Mouse (Mus musculus) layer of hippocampus, postnatal 36 days (tissue): ENCODE results near the gene Krtap5-4. TPM values are rescaled to one million over a fixed set of nuclear protein-coding genes. Genes with fewer than 3 reads are reported as not detected.
"Not testable (repeated sequence)": the region's sequence is repeated elsewhere in the genome, so short reads cannot be mapped to it uniquely, and the experiment has no call there.

Experiments
- DNase-seq, 2 experiments: peaks; one replicate each; pipeline ENCODE4 v3.0.0; 2022
- total RNA-seq, 2 experiments: library from RNA; stranded (reverse); gene quantifications; 2 replicates each; pipeline ENCODE4 v1.2.3; 2021

Krtap5-4 gene
- total RNA-seq, 2 experiments from 2014 or later: not detected

- no peak for DNase-seq
These were observed 19.3 kb downstream of the Krtap5-4 start for GRCm38 (mm10) chr7:142322641-142323040.

DNA sequence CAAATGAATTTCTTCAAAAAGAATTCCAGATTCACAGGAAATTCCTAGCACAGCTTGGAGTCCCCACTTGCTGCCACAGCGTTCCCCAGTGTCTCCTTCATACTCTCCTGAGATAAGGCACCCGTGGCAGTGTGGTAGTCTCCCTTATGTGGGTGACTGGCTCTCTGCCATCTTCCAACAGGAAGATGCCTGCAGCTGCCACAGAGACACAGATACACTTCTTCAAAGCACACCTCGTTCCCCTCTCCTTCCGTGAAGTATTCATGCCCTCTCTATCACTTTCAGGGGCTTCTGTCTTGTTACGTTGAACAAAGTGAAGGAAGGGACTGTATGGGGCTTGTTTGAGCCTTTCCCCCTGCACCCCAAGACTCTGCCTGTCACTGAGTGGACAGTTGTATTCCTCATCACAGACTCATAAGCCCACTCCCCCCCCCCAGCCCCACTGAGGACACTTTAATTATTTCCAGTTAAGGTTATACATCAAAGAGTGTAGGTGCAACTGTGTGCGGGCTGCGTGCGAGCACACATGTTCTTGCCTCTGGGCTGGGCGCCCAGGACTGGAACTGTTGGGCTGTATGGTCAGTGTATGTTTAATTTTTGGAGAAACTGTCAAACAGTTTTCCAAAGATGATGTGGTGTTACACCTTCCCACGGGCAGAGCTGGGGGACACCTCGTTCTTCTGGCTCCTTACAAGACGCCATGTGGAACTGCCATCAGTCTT is 20.2 kb downstream of the Krtap5-4 start:
- DNase-seq: no peak

GRCm38 (mm10) chr7:142326714-142327445 is 23.5 kb downstream of the Krtap5-4 start:
- DNase-seq: no peak

GRCm38 (mm10) chr7:142328507-142328906 is 25.2 kb downstream of the Krtap5-4 start:
- DNase-seq: no peak

DNA sequence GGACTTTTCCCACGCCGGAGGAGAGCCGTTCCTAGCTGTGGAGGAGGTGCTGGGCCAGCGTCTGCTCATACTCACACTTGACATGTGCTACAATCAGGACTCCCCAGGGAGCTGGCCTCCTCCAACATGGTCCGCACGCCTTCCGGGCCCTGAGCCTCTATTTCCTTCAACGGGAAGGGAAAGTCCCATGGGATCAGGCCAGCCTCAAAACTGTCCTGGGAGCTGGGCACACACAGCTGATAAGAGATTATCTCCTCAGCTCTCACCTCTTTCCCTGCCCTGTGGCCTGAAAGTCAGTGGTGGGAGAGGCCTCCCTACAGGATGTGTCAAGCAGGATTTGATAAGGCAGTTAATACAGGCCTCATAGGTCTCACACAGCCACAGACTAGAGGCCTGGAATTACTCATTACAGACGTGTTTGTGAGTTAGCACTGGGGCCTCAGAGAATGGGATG is 26.9 kb downstream of the Krtap5-4 start:
- no peak for DNase-seq

GRCm38 (mm10) chr7:142331281-142331680 is 27.9 kb downstream of the Krtap5-4 start:
- no peak for DNase-seq

- DNase-seq: not testable (repeated sequence)
These were observed 29.4 kb downstream of the Krtap5-4 start for GRCm38 (mm10) chr7:142332741-142333140.

- peak; percentile 84 for DNase-seq
These were observed 30.9 kb downstream of the Krtap5-4 start for GRCm38 (mm10) chr7:142334246-142334645.

DNA sequence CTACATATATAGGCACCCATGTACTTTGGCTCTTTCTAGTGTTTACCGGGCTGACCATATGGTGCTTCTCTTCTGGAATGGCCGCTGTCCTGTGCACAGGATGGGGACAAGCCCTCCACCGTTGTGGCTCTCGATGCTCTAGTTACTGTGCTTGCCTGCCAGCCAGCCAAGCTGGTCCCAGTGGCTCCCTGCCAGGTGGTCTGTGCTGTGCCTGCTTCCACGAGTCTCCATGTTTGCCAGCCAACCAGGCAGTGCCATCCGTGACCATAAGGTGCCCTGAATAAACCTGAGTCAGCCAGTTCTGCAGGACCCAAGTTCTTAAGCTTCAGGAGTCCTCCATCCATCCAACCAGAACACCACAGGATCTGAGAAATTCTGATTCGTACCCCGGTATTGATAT is 31.8 kb downstream of the Krtap5-4 start:
- DNase-seq: no peak

GRCm38 (mm10) chr7:142340269-142340970 is 37.1 kb downstream of the Krtap5-4 start:
- DNase-seq: no peak

- DNase-seq: no peak
These were observed 38.4 kb downstream of the Krtap5-4 start for GRCm38 (mm10) chr7:142341564-142342246.

DNA sequence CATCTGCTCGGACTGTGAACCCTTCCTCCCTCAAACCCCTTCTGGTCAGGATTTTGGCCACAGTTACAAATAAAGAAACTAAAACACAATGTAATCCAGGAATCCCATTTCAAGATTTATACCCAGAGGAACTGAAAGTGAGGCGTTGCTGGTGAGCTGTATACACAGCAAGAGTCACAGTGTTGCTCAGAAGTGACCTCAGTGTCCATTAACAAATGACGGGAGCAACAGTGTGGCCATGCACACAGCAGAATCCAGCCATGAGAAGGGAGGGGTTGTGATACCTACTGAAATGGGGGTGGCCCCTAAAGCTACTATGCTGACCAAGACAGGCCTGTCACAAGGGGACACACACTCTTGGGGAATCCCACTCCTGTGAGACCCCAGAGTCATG is 38.9 kb downstream of the Krtap5-4 start:
- DNase-seq: no peak

GRCm38 (mm10) chr7:142347542-142347941 is 44.2 kb downstream of the Krtap5-4 start:
- no peak for DNase-seq

- peak; percentile 62 to 63 for DNase-seq
These were observed 46.1 kb downstream of the Krtap5-4 start for GRCm38 (mm10) chr7:142349308-142349961.

GRCm38 (mm10) chr7:142351569-142351968 is 48.2 kb downstream of the Krtap5-4 start:
- DNase-seq: no peak

DNA sequence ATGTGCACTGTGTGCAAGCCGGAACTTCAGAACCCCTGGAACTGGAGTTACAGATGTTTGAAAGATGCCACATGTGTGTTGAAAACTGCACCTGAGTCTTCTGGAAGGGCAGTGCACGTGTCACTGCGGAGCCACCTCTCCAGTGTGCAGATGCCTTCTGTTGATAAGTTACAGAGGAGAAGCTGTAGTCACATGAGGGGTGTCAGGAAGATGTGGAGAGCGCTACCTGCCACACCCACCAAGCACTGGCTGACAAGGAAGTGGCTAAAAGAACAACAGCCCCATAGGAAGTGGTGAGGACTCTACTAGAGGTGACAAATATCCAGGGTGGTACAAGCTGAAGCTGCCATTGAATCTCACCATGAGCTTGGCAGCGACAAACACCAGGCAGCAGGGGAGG is 50.5 kb downstream of the Krtap5-4 start:
- DNase-seq: no peak

Other genes with a start within 250 kb of the Krtap5-4 start
- 10 to 100 TPM; 28.4 to 29.9 TPM for gene Mob2, start 242.5 kb upstream of the Krtap5-4 start, total RNA-seq
- 100 to 1,000 TPM; 123 to 125 TPM for gene Dusp8, start 207.7 kb upstream of the Krtap5-4 start, total RNA-seq
- not detected for gene Gm45618, start 182.8 kb upstream of the Krtap5-4 start, total RNA-seq
- not detected for gene Gm39115, start 167.5 kb upstream of the Krtap5-4 start, total RNA-seq
- gene Gm45337, start 158.9 kb upstream of the Krtap5-4 start, total RNA-seq: not detected
- not detected for gene Gm29735, start 146.4 kb upstream of the Krtap5-4 start, total RNA-seq
- not detected for gene Gm4553, start 137.8 kb upstream of the Krtap5-4 start, total RNA-seq
- not detected for gene Krtap5-2, start 127.5 kb upstream of the Krtap5-4 start, total RNA-seq
- gene Gm10153, start 113.2 kb upstream of the Krtap5-4 start, total RNA-seq: not detected
- gene Krtap5-3, start 102.2 kb upstream of the Krtap5-4 start, total RNA-seq: not detected
- gene Gm7579, start 91.7 kb upstream of the Krtap5-4 start, total RNA-seq: not detected
- not detected for gene Krtap5-5, start 73.6 kb upstream of the Krtap5-4 start, total RNA-seq
- gene Gm40460, start 62.5 kb upstream of the Krtap5-4 start, total RNA-seq: not detected
- not detected for gene Gm2431, start 45.2 kb upstream of the Krtap5-4 start, total RNA-seq
- gene Gm4559, start 29.2 kb upstream of the Krtap5-4 start, total RNA-seq: not detected
- gene Krtap5-1, start 6.4 kb upstream of the Krtap5-4 start, total RNA-seq: not detected
- 10 to 100 TPM; 34.2 to 35.7 TPM for gene Ifitm10, start 70.2 kb downstream of the Krtap5-4 start, total RNA-seq
- gene Gm49369, start 79.1 kb downstream of the Krtap5-4 start, total RNA-seq: not detected
- gene Ctsd, start 84.5 kb downstream of the Krtap5-4 start, total RNA-seq: 100 to 1,000 TPM; 289 to 292 TPM
- not detected for gene Syt8, start 131.3 kb downstream of the Krtap5-4 start, total RNA-seq
- not detected for gene Tnni2, start 138.3 kb downstream of the Krtap5-4 start, total RNA-seq
- 1 to 10 TPM; 1.2 to 3.4 TPM for gene Lsp1, start 157.3 kb downstream of the Krtap5-4 start, total RNA-seq
- not detected for gene Tnnt3, start 195.3 kb downstream of the Krtap5-4 start, total RNA-seq
- 10 to 100 TPM in 1 of 2 experiments, 1 to 10 TPM in 1; 4.8 to 13.8 TPM for gene Mrpl23, start 229.1 kb downstream of the Krtap5-4 start, total RNA-seq